Mouse (Mus musculus): ENCODE data around the gene Rab31. TPM values are rescaled to one million over a fixed set of nuclear protein-coding genes. Genes with fewer than 3 reads are reported as not detected.

Gene Rab31
- polyA plus RNA-seq, 1 experiment from 2014 or later, result 32.0 TPM

DNA sequence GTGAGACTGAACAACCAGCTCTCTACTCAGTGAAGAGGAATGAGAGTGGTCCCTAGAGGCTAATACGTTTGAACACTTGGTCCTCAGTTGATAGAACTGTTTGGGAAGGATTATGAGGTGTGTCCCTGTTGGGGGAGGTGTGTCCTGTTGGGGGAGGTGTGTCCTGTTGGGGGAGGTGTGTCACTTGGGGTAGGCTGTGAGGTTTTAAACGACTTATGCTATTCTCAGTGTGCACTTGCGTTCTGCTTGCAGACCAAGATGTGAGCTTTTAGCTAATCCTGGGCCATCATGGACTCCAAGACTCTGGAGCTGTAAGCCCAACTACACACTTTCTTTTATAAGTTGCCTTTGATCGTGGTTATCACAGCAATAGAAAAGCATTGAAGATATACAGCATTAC, 103.5 kb downstream of the Rab31 start:
- Histone ChIP-seq H3K9ac (no peak overlapping the region), H3K4me2 (no peak overlapping the region), H3K9me3 (no peaks in the 10 kb centered on the region), H3K27ac (no peak overlapping the region), H3K4me3 (replicated peaks) (no peak overlapping the region), H3K4me1 (0 out of 2 replicates have a peak, but pooled peaks cover 5% of the 10 kb centered on the region), H3K36me3 (no peaks in the 10 kb centered on the region), H3K27me3 (replicated peaks) (no peaks in the 10 kb centered on the region)
- ATAC-seq (ENCODE audit: insufficient read depth, low FRiP score, low read depth), result no peak
- 85% methylated on average over 4 of the region's 4 CpGs for WGBS

DNA sequence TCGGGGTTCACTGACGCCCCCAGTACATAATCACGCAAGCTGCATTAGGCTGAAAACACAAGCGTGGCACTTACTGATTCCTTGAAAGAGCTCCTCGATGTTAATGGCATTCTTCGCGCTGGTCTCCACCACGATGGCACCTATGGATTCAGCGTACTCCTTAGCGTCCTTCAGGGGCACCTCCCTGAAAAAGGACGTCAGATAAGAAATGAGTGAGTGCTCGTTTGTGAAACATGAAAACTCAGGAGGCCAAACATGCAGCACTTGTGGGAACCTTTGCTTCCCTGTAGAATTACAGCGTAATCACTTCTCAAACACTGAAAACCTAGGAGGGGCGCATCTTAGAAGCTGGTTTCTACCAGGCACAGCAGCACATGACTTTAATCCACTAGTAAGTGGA, 104.8 kb downstream of the Rab31 start:
- Histone ChIP-seq H3K36me3 (no peaks in the 10 kb centered on the region), H3K27ac (no peak overlapping the region), H3K9ac (no peak overlapping the region), H3K9me3 (no peaks in the 10 kb centered on the region), H3K27me3 (replicated peaks) (no peaks in the 10 kb centered on the region), H3K4me1 (0 out of 2 replicates have a peak, but pooled peaks cover 5% of the 10 kb centered on the region), H3K4me3 (replicated peaks) (no peak overlapping the region), H3K4me2 (no peak overlapping the region)
- no peak for ATAC-seq (ENCODE audit: insufficient read depth, low FRiP score, low read depth)
- WGBS, result 77% methylated on average over 14 of the region's 14 CpGs

DNA sequence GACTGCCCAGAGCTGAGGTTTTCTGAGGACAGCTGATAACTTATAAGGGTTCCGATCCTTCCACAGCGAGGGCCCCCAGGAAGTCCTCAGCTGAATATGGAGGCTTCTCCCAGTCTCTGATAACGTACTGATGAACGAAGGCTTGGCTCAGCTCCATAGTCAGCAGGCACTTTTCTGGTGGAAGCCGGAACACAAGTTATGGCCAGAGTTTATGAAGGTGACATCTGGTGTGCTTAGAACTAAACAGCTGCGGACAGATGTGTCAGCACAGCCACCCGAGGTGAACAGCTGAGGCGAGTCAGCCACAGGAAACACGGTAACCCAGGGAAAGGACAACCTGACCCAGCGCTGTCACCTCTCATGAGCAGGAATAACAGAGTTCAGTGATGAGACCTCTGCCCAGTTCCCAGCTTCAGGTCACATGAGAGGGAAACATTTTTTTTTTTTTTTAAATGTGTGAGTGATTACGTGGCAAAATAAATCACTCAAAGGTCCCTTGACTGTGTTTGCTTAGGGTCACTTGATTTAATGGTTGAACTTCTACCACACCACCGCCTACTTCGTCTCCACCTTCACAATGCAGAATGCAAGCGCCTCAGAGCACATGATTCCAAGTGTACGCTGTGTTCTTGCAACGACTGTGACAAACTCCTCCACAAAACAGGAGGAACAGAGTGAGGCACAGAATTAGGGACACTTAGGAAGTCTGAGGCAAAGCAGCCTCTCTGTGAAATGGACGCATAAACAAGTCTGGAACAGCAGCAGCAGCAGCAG, 106.0 kb downstream of the Rab31 start:
- no peaks in the 10 kb centered on the region for H3K27me3 ChIP-seq (replicated peaks)
- peak; percentile 64; the same call in 1 of the 2 replicates for ATAC-seq (ENCODE audit: insufficient read depth, low FRiP score, low read depth)
- H3K36me3 ChIP-seq, result no peaks in the 10 kb centered on the region
- no peak overlapping the region for H3K27ac ChIP-seq
- WGBS, result 54% methylated on average over 17 of the region's 17 CpGs
- no peaks in the 10 kb centered on the region for H3K9me3 ChIP-seq
- H3K4me3 ChIP-seq (replicated peaks), result no peak overlapping the region
- H3K4me2 ChIP-seq, result 0 out of 2 replicates have a peak overlapping the region, but pooled peaks have one; percentile 10
- no peak overlapping the region for H3K9ac ChIP-seq
- 0 out of 2 replicates have a peak, but pooled peaks cover 5% of the 10 kb centered on the region for H3K4me1 ChIP-seq

DNA sequence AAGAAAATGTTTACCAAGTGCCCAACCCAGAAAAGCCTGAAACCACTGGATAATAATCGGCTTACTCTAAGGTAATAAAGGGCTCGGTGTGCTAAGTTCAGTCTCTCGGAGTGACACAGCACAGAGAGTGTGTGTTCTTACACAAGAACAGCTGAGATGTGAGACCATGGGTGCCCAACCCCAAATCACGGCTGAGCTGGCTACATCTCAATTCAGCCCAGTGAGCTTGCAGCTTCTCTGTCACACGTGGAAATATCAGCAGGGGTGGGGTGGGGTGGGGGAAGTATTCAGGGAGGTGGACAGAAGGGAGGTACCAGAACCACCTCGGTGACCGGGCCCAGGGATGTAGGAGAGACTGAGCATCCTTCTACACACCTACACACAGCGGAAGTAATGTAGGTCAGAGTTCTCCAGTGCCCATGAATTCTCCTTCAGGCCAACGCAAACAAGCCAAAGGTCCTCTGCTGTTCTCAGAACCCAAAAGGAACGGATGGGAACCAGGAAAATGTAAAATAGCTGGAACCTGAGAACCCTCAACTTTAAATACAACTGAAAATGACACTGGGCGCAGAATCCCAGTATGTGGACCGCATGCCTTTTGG, 106.7 kb downstream of the Rab31 start:
- no peak for ATAC-seq (ENCODE audit: insufficient read depth, low FRiP score, low read depth)
- Histone ChIP-seq H3K27me3 (replicated peaks) (no peaks in the 10 kb centered on the region), H3K4me3 (replicated peaks) (no peak overlapping the region), H3K36me3 (no peaks in the 10 kb centered on the region), H3K27ac (no peak overlapping the region), H3K4me2 (no peak overlapping the region), H3K4me1 (0 out of 2 replicates have a peak, but pooled peaks cover 5% of the 10 kb centered on the region), H3K9ac (no peak overlapping the region), H3K9me3 (no peaks in the 10 kb centered on the region)
- 82% methylated on average over 12 of the region's 12 CpGs for WGBS

DNA sequence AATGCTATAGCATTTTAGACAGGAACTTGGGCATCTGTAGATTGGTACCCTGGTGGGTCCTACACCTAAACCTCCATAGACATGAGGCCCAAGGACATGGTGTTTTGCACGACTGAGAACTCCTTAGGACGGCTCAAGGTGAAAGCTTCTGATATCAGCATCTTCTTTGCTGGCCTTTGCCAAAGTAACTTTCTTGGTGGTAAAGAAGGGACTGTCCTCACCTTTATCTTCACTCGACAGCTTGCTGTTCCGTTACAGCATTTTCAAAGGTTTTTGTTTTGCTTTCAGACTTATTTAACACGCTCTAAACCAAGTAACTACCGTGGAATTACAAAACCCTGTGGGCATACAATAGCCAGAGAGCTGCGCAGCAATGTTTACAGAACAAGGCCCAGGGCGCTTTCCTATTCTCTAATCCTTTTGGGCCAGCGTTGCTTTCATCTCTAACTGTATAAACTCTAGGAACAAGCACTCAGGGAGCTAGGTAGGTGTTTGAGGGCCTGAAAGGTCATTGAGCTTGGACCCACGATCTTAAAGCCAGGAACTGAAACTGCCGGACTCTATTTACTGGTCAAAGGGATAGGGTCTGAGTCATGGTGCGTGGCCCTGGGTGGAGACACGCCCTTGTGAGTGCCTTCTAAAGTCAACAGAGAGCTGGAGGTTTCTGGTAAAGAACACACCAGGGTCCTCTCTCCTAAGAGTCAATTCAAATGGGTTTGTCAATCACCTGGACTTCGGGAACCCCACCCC, 109.0 kb downstream of the Rab31 start:
- Histone ChIP-seq H3K27me3 (replicated peaks) (no peaks in the 10 kb centered on the region), H3K27ac (no peak overlapping the region), H3K9ac (no peak overlapping the region), H3K36me3 (no peaks in the 10 kb centered on the region), H3K4me3 (replicated peaks) (no peak overlapping the region), H3K9me3 (no peaks in the 10 kb centered on the region), H3K4me1 (0 out of 2 replicates have a peak, but pooled peaks cover 5% of the 10 kb centered on the region), H3K4me2 (no peak overlapping the region)
- ATAC-seq (ENCODE audit: insufficient read depth, low FRiP score, low read depth), result peak; percentile 82
- WGBS, result 69% methylated on average over 14 of the region's 14 CpGs

DNA sequence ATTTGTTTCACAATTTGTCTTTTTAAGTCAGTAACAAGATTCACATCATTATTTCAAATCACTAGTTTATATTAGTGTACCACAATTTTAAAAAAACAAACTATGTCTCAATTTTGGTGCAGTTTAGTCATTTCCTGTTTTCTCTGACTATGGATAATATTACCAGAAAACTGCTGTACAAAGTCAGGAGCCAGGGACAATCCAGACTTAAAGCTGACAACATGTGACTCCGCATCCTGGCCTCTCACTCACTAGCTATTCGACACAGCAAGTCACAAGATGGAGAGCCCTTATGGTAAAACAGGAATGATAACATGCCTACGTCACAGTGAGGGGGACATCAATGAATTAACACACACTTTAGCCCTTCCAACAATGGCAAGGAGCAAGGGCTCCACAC, 109.9 kb downstream of the Rab31 start:
- H3K4me1 ChIP-seq, result 0 out of 2 replicates have a peak, but pooled peaks cover 5% of the 10 kb centered on the region
- ATAC-seq (ENCODE audit: insufficient read depth, low FRiP score, low read depth), result no peak
- no peaks in the 10 kb centered on the region for H3K36me3 ChIP-seq
- no peaks in the 10 kb centered on the region for H3K27me3 ChIP-seq (replicated peaks)
- H3K27ac ChIP-seq, result no peak overlapping the region
- H3K4me2 ChIP-seq, result no peak overlapping the region
- H3K9ac ChIP-seq, result no peak overlapping the region
- H3K9me3 ChIP-seq, result no peaks in the 10 kb centered on the region
- 73% methylated on average over 3 of the region's 3 CpGs for WGBS
- H3K4me3 ChIP-seq (replicated peaks), result no peak overlapping the region

DNA sequence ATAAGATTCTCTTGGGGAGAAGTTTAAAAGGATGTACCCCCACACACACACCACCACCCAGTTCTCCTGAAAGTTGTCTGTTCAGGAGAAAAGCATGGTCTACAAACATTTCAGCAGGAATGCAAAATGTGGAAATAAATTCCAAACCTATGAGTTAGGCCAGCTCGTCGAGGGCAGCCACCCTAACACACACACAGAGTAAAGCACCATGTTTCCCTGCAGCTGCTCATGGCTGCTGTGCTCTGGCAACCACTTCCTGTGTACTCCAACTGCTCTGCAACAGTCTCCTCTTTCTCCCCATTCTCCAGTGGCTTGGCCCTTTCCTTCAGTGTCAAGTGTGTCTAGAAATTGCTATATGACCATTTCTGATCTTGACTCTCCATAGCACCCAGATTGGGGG, 114.1 kb downstream of the Rab31 start:
- H3K27ac ChIP-seq, result no peak overlapping the region
- no peaks in the 10 kb centered on the region for H3K9me3 ChIP-seq

DNA sequence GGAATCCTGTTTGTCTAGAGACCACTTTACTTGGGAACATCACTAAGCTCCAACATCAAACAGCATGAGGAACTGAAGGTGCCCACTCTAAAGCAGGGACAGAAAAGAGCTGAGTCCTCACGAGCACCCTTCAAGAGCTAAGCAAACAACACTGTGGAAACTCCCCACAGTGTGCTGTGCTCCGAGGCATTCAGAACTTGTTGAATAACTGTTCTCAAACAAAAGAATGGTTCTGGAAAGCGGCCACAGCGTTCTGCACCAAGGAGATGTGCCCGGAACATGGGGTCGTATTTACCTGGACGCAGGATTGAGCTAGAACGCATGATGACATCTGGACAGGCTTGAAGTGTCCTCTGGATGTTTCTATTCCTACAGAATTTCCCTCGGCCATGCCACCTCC, 114.6 kb downstream of the Rab31 start:
- Histone ChIP-seq H3K36me3 (no peaks in the 10 kb centered on the region), H3K4me2 (no peak overlapping the region), H3K4me3 (replicated peaks) (no peak overlapping the region), H3K9ac (no peak overlapping the region), H3K4me1 (no peaks in the 10 kb centered on the region), H3K27me3 (replicated peaks) (no peaks in the 10 kb centered on the region), H3K9me3 (no peaks in the 10 kb centered on the region), H3K27ac (no peak overlapping the region)
- ATAC-seq (ENCODE audit: insufficient read depth, low FRiP score, low read depth), result no peak
- 81% methylated on average over 9 of the region's 9 CpGs for WGBS

More for the DNA sequence above, 114.1 kb downstream of the Rab31 start:
- H3K4me2 ChIP-seq, result no peak overlapping the region
- H3K9ac ChIP-seq, result no peak overlapping the region
- H3K27me3 ChIP-seq (replicated peaks), result no peaks in the 10 kb centered on the region
- WGBS, result 66% methylated on average over 2 of the region's 2 CpGs
- no peak overlapping the region for H3K4me3 ChIP-seq (replicated peaks)
- ATAC-seq (ENCODE audit: insufficient read depth, low FRiP score, low read depth), result no peak
- no peaks in the 10 kb centered on the region for H3K4me1 ChIP-seq
- no peaks in the 10 kb centered on the region for H3K36me3 ChIP-seq

DNA sequence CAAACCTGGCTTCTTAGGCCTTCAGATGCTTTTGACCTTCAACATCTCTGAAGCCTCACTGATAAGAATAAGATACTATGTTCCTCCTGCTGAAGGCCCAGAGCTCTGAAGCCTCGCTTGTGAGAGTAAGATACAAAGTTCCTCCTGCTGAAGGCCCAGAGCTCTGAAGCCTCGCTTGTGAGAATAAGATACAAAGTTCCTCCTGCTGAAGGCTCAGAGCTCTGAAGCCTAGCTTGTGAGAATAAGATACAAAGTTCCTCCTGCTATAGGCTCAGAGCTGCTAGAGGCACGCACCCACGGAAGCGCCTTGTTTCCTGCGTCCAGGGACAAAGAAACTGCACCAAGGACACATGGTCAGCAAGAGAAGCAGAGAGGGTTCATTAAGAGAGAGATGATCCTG, 115.8 kb downstream of the Rab31 start:
- Histone ChIP-seq H3K4me3 (replicated peaks) (no peak overlapping the region), H3K27me3 (replicated peaks) (no peaks in the 10 kb centered on the region), H3K4me1 (no peaks in the 10 kb centered on the region), H3K9ac (no peak overlapping the region), H3K9me3 (no peaks in the 10 kb centered on the region), H3K27ac (no peak overlapping the region), H3K4me2 (no peak overlapping the region), H3K36me3 (no peaks in the 10 kb centered on the region)
- 90% methylated on average over 6 of the region's 6 CpGs for WGBS
- no peak for ATAC-seq (ENCODE audit: insufficient read depth, low FRiP score, low read depth)

DNA sequence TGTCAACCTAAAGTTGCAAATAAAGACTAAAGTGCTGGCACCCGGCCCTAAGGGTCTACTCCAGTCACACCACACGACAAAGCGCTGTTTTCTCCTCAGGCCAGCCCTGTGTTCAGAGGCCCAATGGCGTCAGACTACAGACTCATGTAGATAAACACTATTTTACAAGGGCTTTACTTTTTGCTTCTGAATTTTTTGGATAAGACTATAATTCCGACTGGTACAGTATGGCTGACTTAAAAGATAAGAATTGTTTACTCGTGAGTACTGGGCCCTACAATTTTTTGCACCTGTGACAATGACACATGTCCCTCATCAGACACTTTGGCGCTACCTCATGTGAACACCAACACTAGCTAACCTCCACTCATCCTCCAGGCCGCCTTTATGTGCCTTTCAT, 116.5 kb downstream of the Rab31 start:
- H3K36me3 ChIP-seq, result no peaks in the 10 kb centered on the region
- no peaks in the 10 kb centered on the region for H3K27me3 ChIP-seq (replicated peaks)
- H3K4me1 ChIP-seq, result no peaks in the 10 kb centered on the region
- H3K9me3 ChIP-seq, result no peaks in the 10 kb centered on the region
- WGBS, result 82% methylated on average over 8 of the region's 8 CpGs
- no peak overlapping the region for H3K4me3 ChIP-seq (replicated peaks)
- ATAC-seq (ENCODE audit: insufficient read depth, low FRiP score, low read depth), result no peak
- no peak overlapping the region for H3K4me2 ChIP-seq
- no peak overlapping the region for H3K9ac ChIP-seq
- H3K27ac ChIP-seq, result no peak overlapping the region

DNA sequence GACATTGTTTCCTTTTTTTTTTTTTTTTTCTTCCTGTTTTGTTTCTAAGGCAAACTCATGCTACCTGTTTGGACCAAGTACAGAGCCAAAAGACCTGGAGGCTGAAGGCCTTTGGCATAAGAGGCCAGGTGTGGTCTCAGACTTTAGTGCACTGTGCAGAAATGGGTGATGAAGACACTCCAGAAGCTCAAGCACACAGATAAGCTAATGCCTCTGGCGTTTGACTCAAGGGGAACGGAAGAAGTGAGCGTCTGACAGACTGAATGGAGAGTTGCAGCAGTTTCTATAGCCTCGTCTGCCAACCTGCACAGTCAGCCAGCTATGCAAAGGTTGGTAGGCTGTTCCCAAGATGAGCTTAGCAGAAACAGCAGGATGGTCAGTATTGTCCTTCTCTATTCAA, 116.9 kb downstream of the Rab31 start:
- 75% methylated on average over 4 of the region's 4 CpGs for WGBS
- Histone ChIP-seq H3K9me3 (no peaks in the 10 kb centered on the region), H3K4me1 (no peaks in the 10 kb centered on the region), H3K4me2 (no peak overlapping the region), H3K27me3 (replicated peaks) (no peaks in the 10 kb centered on the region), H3K36me3 (no peaks in the 10 kb centered on the region), H3K27ac (no peak overlapping the region), H3K4me3 (replicated peaks) (no peak overlapping the region), H3K9ac (no peak overlapping the region)
- no peak for ATAC-seq (ENCODE audit: insufficient read depth, low FRiP score, low read depth)

DNA sequence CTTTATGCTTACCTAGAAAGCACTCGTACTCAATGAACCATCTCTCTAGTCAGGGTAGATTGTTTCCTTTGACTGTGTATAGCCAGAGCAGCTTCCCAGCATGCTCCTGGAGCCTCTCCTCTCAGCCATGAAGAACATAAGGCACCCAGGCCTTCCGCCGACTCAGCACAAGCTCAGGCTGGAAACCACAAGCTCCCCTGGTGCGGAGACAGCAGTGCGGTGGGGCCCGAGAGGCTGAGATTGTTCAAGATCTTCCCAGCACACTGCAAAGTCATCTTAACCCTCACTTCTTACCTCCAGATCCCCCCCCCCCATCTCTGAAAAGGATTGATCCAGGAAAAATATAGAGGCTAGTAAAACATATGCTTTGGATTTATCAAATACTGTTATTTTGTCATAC, 122.0 kb downstream of the Rab31 start:
- H3K9me3 ChIP-seq, result no peaks in the 10 kb centered on the region
- H3K9ac ChIP-seq, result no peak overlapping the region
- H3K4me2 ChIP-seq, result no peak overlapping the region
- no peaks in the 10 kb centered on the region for H3K4me1 ChIP-seq
- ATAC-seq (ENCODE audit: insufficient read depth, low FRiP score, low read depth), result no peak
- no peaks in the 10 kb centered on the region for H3K27me3 ChIP-seq (replicated peaks)
- WGBS, result 85% methylated on average over 6 of the region's 6 CpGs
- H3K36me3 ChIP-seq, result no peaks in the 10 kb centered on the region
- no peak overlapping the region for H3K4me3 ChIP-seq (replicated peaks)
- H3K27ac ChIP-seq, result no peak overlapping the region

All from stomach, embryonic 15.5 days (tissue).